Mouse (Mus musculus): ENCODE results near the gene Nrgn. TPM values are rescaled to one million over a fixed set of nuclear protein-coding genes. Genes with fewer than 3 reads are reported as not detected.
A peak's percentile ranks its signal among the peaks of the same experiment; 100 is the strongest.

The Nrgn gene
- polyA plus RNA-seq, 1 experiment, result 66.0 TPM

DNA sequence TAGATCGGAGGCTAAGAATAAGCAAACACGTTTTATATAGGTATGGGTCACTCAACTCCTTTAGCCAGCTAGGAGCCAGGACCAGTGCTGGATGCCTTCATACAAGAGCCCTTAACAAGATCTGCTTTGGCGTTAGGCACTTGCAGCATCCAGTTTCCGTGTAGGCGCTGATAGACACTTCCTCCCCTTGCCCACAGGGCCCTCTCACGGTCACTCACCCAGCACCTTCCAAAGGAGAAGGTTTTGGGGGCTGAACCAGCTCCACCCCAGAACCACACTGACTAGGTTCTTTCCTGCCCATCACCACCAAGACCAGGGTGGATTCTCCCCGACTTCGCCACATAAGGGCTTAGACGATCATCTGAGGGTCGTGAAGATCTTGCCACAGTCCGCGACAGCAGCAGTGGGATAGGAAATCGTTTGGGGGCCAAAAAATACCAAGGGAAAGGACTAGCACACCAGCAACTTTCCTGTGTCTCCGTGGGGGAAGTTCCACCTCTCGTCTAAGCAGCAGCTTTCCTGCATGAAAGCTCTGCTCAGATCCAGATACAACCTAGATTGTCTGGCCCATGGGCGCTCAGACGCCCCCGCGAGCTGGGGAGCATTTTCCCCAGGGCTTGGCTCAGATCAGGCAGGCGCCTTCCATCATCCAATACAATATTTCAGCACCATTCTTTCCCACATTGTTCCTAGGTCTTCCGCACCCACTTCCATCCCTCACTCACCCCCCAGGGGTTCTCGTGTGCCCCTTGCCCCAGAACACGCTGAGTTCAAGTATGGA is 763 bp downstream of the Nrgn start:
- Histone ChIP-seq H3K27ac (ENCODE audit: insufficient read depth, low read length) (no peak overlapping the region), H3K4me3 (replicated peaks; ENCODE audit: insufficient read depth, low read depth, low read length) (peak overlapping the region; percentile 15), H3K27me3 (ENCODE audit: control insufficient read depth, insufficient read depth, low read length) (no peaks in the 10 kb centered on the region; the same call in 1 of the 2 replicates), H3K4me1 (ENCODE audit: control insufficient read depth, insufficient read depth, low read length) (no peaks in the 10 kb centered on the region)
- no peak for TF ChIP-seq CTCF (IDR thresholded peaks at IDR 0.05; ENCODE audit: borderline replicate concordance, insufficient read depth, low read depth, low read length)
- no peak for TF ChIP-seq POLR2A (IDR thresholded peaks at IDR 0.05; ENCODE audit: borderline replicate concordance, insufficient read depth, low read length)
- DNase-seq, result no peak
- WGBS, result 5% methylated on average over 23 of the region's 23 CpGs

DNA sequence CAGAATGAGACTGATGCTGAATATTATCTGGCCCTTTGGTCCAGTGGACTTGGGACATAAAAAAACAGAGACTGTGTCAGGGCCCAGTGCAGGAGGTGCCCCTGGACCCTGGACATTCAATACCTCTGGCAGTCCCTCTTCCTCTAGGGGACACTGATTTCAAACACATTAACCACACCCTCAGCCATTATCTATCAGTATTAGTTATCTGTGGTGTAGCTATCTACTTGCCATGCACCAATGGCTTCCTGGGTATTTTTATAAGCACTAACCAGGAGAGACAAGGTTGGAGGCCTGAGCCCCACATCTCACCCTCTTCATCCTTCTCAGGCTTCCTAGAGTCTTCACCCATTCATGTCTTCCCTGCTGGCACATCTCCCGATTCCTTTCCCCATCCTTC is 2.3 kb downstream of the Nrgn start:
- 57% methylated on average over 1 of the region's 1 CpGs for WGBS
- TF ChIP-seq CTCF (IDR thresholded peaks at IDR 0.05; ENCODE audit: borderline replicate concordance, insufficient read depth, low read depth, low read length) (no peak), POLR2A (IDR thresholded peaks at IDR 0.05; ENCODE audit: borderline replicate concordance, insufficient read depth, low read length) (no peak)
- H3K4me1 ChIP-seq (ENCODE audit: control insufficient read depth, insufficient read depth, low read length), result no peaks in the 10 kb centered on the region
- no peak overlapping the region for H3K27ac ChIP-seq (ENCODE audit: insufficient read depth, low read length)
- H3K27me3 ChIP-seq (ENCODE audit: control insufficient read depth, insufficient read depth, low read length), result no peaks in the 10 kb centered on the region; the same call in 1 of the 2 replicates
- no peak for DNase-seq
- H3K4me3 ChIP-seq (replicated peaks; ENCODE audit: insufficient read depth, low read depth, low read length), result no peak overlapping the region

DNA sequence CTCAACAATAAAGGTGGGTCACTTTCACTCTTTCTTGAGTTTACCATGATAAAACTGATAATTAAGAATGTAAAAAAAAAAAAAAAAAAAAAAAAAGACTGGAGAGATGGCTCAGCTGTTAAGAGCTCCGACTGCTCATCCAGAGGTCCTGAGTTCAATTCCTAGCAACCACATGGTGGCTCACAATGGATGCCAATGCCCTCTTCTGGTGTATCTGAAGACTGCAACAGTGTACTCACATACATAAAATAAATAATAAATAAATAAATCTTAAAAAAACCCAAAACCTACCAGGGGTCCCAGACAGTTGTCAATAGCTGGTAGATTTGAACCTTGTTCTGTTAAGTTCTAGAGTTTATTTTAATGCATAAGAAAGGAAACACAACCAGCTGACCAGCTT is 5.8 kb downstream of the Nrgn start:
- 88% methylated on average over 1 of the region's 1 CpGs for WGBS
- Histone ChIP-seq H3K4me1 (ENCODE audit: control insufficient read depth, insufficient read depth, low read length) (no peaks in the 10 kb centered on the region), H3K27me3 (ENCODE audit: control insufficient read depth, insufficient read depth, low read length) (no peaks in the 10 kb centered on the region), H3K27ac (ENCODE audit: insufficient read depth, low read length) (no peak overlapping the region), H3K4me3 (replicated peaks; ENCODE audit: insufficient read depth, low read depth, low read length) (no peak overlapping the region)
- TF ChIP-seq POLR2A (IDR thresholded peaks at IDR 0.05; ENCODE audit: borderline replicate concordance, insufficient read depth, low read length) (no peak), CTCF (IDR thresholded peaks at IDR 0.05; ENCODE audit: borderline replicate concordance, insufficient read depth, low read depth, low read length) (no peak)
- no peak for DNase-seq

DNA sequence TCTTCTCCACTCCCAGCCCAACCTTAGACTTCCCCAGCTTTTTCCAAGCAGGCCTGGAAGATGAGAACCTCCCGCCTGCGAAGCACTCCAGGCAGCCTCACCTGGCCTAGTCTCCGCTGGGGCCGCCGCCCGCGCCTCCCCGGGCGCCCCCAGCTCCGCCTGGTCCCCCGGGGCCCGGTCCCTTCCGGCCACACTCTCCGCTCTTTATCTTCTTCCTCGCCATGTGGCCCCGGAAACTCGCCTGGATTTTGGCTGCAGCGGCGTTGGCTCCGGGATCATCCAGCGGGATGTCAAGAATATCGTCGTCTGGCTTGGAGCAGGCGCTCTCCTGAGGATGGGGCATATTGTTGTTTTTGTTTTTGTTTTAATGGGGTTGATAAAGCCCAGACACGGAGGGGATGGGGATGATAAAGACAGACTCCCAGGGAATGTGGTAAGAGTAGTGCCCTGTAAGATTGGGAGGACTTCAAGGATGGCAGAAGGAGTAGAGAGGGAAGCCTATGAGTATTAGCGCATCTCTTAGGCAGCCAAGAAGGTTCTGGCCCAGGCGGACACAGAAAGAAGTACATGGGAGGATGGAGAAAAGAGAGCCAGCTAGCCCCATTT is 6.8 kb downstream of the Nrgn start:
- Histone ChIP-seq H3K27ac (ENCODE audit: insufficient read depth, low read length) (no peak overlapping the region), H3K27me3 (ENCODE audit: control insufficient read depth, insufficient read depth, low read length) (no peaks in the 10 kb centered on the region), H3K4me3 (replicated peaks; ENCODE audit: insufficient read depth, low read depth, low read length) (no peak overlapping the region), H3K4me1 (ENCODE audit: control insufficient read depth, insufficient read depth, low read length) (no peaks in the 10 kb centered on the region)
- 30% methylated on average over 27 of the region's 27 CpGs for WGBS
- TF ChIP-seq POLR2A (IDR thresholded peaks at IDR 0.05; ENCODE audit: borderline replicate concordance, insufficient read depth, low read length), result no peak
- TF ChIP-seq CTCF (IDR thresholded peaks at IDR 0.05; ENCODE audit: borderline replicate concordance, insufficient read depth, low read depth, low read length), result no peak
- DNase-seq, result no peak

DNA sequence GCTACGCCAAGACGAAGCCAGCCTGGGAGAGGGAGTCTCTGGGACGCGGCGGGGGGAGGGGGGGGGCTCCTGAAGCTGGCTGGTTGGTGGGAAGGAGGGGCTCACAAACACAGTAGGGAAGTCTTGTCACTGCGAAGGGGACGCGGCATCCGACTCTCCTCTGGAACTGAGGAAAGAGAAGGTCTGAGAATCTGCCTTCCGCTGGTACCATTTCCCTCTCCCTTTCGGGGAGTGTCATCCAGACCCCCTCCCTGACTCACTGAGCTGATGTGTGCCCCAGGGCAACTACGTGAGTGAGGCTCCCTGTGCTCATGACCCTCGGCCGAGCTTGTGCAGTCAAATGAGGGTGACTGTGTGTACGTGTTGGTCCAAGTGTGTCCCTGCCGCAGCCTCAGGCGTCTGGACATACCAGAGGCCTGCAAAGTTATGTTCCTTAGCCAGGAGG is 7.5 kb downstream of the Nrgn start:
- WGBS, result 24% methylated on average over 17 of the region's 17 CpGs
- TF ChIP-seq POLR2A (IDR thresholded peaks at IDR 0.05; ENCODE audit: borderline replicate concordance, insufficient read depth, low read length), result no peak
- no peak for TF ChIP-seq CTCF (IDR thresholded peaks at IDR 0.05; ENCODE audit: borderline replicate concordance, insufficient read depth, low read depth, low read length)
- no peaks in the 10 kb centered on the region for H3K27me3 ChIP-seq (ENCODE audit: control insufficient read depth, insufficient read depth, low read length)
- no peaks in the 10 kb centered on the region for H3K4me1 ChIP-seq (ENCODE audit: control insufficient read depth, insufficient read depth, low read length)
- no peak for DNase-seq
- peak overlapping the region; percentile 50 for H3K4me3 ChIP-seq (replicated peaks; ENCODE audit: insufficient read depth, low read depth, low read length)
- H3K27ac ChIP-seq (ENCODE audit: insufficient read depth, low read length), result no peak overlapping the region

DNA sequence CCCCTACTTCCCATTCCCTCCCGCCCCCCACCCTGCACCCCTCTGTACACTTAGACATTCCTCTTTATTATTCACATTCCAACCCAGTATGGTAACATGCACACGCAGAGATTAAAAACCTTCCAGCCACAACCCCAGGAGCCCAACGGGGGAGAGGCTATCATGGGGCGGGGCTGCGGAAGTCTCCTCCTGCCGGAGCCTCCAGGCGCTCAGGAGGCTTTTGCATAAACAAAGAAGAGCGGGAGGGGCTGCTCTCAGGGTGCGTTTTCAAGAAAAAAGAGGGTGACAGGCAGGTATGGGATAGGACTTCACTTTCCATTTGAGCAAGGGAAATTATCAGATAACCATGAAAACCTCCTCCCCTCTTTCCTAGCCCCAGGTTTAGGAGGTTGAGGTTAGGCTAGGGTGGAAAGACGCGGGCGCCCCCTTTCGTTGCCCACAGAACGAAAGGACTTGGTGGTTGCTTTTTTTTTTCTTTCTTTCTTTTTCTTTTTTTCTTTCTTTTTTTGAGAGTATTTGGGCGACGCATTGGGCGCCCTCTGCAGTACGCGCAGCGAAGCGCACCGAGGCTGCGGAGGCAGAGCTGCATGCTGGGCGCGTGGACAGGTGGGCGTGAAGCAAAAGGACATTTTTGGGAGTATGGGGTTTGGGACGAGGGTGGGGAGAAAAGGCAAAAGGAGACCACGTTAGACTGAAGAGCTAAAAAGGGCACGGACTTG is 8.1 kb downstream of the Nrgn start:
- WGBS, result 1% methylated on average over 29 of the region's 29 CpGs
- Histone ChIP-seq H3K27ac (ENCODE audit: insufficient read depth, low read length) (no peak overlapping the region), H3K4me1 (ENCODE audit: control insufficient read depth, insufficient read depth, low read length) (no peaks in the 10 kb centered on the region), H3K4me3 (replicated peaks; ENCODE audit: insufficient read depth, low read depth, low read length) (peak overlapping the region; percentile 50), H3K27me3 (ENCODE audit: control insufficient read depth, insufficient read depth, low read length) (no peaks in the 10 kb centered on the region)
- TF ChIP-seq POLR2A (IDR thresholded peaks at IDR 0.05; ENCODE audit: borderline replicate concordance, insufficient read depth, low read length), result no peak
- TF ChIP-seq CTCF (IDR thresholded peaks at IDR 0.05; ENCODE audit: borderline replicate concordance, insufficient read depth, low read depth, low read length), result peak; percentile 76
- peak; percentile 58 to 77 for DNase-seq

DNA sequence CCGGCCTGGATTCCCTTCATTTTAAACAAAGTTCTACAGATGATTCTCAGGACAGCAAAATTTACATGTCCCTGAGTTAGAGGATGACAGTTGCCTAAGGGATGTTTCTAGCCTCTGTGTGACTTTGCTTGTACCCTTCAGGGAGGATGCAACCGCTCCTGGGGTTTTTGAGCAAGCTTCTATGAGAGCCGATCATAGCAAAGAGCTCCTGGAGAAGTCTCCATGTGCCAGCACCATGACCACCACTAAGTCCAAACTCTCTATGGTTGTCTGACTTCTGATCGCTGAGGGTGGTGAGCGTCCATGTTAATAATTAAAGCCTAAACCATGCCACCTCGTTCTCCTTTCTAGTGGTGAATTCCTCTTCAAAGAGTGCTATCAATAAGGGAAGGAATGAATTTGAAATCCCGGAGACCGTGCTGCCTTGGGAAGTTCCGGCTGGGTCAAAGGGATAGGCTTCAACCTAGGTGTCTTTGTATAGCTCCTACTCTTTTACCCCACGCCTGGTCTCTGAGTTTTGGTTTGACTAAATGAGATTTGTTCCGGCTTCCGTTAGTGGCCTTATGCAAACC is 8.7 kb downstream of the Nrgn start:
- no peak for DNase-seq
- H3K27ac ChIP-seq (ENCODE audit: insufficient read depth, low read length), result no peak overlapping the region
- H3K4me3 ChIP-seq (replicated peaks; ENCODE audit: insufficient read depth, low read depth, low read length), result peak overlapping the region; percentile 50
- H3K4me1 ChIP-seq (ENCODE audit: control insufficient read depth, insufficient read depth, low read length), result no peaks in the 10 kb centered on the region
- no peaks in the 10 kb centered on the region for H3K27me3 ChIP-seq (ENCODE audit: control insufficient read depth, insufficient read depth, low read length)
- TF ChIP-seq POLR2A (IDR thresholded peaks at IDR 0.05; ENCODE audit: borderline replicate concordance, insufficient read depth, low read length) (no peak), CTCF (IDR thresholded peaks at IDR 0.05; ENCODE audit: borderline replicate concordance, insufficient read depth, low read depth, low read length) (no peak)
- 43% methylated on average over 12 of the region's 12 CpGs for WGBS

Data from cerebellum, adult 2 months (tissue).